Mouse (Mus musculus) heart, embryonic 15.5 days (tissue): ENCODE measurements at regions not wholly inside any gene's neighbourhood (a gene's known extent, or its start where the extent isn't known, plus 50 kb on each side); places are given as distances from the start of the nearest gene placed in this dataset.
A peak's percentile ranks its signal among the peaks of the same experiment; 100 is the strongest.

Experiments
- ATAC-seq: fragments of 200-750 bp; cut with Nextera tagmentation; replicated peaks from 2 replicates; pipeline ENCODE4 v1.8.0; 2017; ENCODE audit warnings: low read depth, moderate TSS enrichment; ENCODE audit not compliant: insufficient number of reproducible peaks, insufficient read depth, low FRiP score
- H3K27ac ChIP-seq: fragments of 300-500 bp; sonication (generic); 2 replicates; pipeline ENCODE4 v1.5.1; 2015; ENCODE audit warnings: mild to moderate bottlenecking, inconsistent platforms
- H3K27me3 ChIP-seq: fragments of 300-500 bp; sonication (generic); 2 replicates; pipeline ENCODE4 v1.6.1; 2015; ENCODE audit warnings: inconsistent platforms
- H3K36me3 ChIP-seq: fragments of 300-500 bp; sonication (generic); 2 replicates; pipeline ENCODE4 v1.6.1; 2015; ENCODE audit warnings: mild to moderate bottlenecking, inconsistent platforms
- H3K4me1 ChIP-seq: fragments of 300-500 bp; sonication (generic); replicated peaks from 2 replicates; pipeline ENCODE4 v1.6.1; 2015; ENCODE audit warnings: inconsistent platforms
- H3K4me2 ChIP-seq: fragments of 300-500 bp; sonication (generic); 2 replicates; pipeline ENCODE4 v1.6.1; 2015; ENCODE audit warnings: inconsistent platforms, mild to moderate bottlenecking, moderate library complexity
- H3K4me3 ChIP-seq: fragments of 300-500 bp; sonication (generic); 2 replicates; pipeline ENCODE4 v1.5.1; 2015; ENCODE audit warnings: mild to moderate bottlenecking, inconsistent platforms
- H3K9ac ChIP-seq: fragments of 300-500 bp; sonication (generic); 2 replicates; pipeline ENCODE4 v1.6.1; 2015; ENCODE audit warnings: mild to moderate bottlenecking, inconsistent platforms
- H3K9me3 ChIP-seq: fragments of 300-500 bp; sonication (generic); replicated peaks from 2 replicates; pipeline ENCODE4 v1.6.1; 2016; ENCODE audit warnings: inconsistent platforms
- WGBS: fragments of 180-500 bp; shearing (Covaris S2); methylation state at CpG from one replicate; pipeline ENCODE4 v1.1.7; 2015; ENCODE audit warnings: mixed read lengths; 5-methylcytosine and 5-hydroxymethylcytosine counted together

DNA sequence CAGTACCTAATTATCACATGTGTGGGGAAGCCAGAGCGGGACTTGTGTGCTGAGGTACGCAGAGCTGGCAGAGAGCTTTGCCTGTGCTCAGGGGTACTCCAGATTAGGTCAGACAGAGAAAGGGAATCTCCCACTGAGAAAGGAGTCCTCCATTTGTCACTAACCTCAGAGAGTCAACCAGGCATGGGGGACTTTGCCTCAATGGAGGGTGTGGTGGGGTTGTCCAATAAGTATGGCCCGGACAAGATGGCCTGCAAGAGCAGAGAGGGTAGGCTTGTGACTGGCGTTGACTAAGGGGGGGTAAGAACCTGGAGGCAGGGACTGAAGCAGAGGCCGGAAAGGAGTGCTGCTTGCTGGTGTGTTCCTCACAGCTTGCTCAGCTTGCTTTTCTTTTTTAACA, 62.7 kb upstream of the Tns3 start:
- Histone ChIP-seq H3K36me3 (no peaks in the 10 kb centered on the region), H3K4me3 (no peak overlapping the region), H3K27ac (no peak overlapping the region), H3K4me1 (no peaks in the 10 kb centered on the region), H3K9ac (no peak overlapping the region), H3K4me2 (no peak overlapping the region), H3K27me3 (no peaks in the 10 kb centered on the region), H3K9me3 (no peaks in the 10 kb centered on the region)
- ATAC-seq, result no peak
- WGBS, result 89% methylated on average over 5 of the region's 5 CpGs

DNA sequence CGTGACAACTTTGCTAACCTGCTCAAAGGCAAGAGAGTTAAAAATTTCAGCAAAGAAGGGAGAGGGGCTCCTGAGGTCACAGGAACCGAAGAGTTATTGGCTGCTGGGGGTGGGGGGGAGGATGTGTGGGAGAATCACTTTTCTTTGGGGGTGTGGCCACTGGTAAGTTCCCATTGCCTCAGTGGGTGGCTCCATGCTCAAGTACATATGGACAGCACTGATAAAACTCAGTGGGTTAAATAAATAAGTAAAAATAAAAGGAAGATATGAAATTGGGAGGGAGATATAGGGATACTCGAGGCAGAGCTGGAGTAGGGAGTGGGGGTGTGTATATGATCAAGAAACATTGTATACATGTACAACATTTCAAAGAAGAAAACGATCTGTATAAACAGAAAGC, 61.2 kb upstream of the Tns3 start:
- Histone ChIP-seq H3K36me3 (no peaks in the 10 kb centered on the region), H3K27me3 (no peaks in the 10 kb centered on the region), H3K27ac (no peak overlapping the region), H3K9me3 (no peaks in the 10 kb centered on the region), H3K9ac (no peak overlapping the region), H3K4me1 (no peaks in the 10 kb centered on the region), H3K4me2 (no peak overlapping the region), H3K4me3 (no peak overlapping the region)
- no peak for ATAC-seq
- 63% methylated on average over 4 of the region's 4 CpGs for WGBS

DNA sequence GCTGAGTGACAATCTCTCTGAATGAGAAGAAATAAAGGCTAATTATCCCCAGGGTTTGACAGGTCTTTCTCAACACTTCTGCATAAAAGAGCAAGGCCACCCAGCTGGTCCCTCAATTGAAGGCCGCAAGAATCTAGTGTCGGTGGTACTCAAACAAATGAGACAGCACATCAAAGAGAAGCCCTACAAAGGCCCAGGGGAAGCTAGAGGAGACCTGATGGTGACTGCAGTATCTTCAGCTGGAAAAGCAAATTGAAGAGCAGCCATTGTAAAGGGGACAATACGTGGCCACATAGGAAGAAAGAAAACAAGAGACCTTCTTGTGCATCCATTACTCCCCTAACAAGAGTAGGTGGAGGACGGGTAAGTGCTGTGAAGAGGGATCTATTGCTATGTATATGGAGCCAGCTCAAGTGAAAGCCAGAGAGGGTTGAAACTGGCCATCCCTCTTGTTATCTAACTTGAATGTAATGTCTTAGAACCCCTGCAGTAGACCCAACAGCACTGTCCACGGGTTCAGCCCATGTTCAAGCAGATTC, 58.8 kb upstream of the Tns3 start:
- WGBS, result 46% methylated on average over 5 of the region's 5 CpGs
- no peak for ATAC-seq
- no peak overlapping the region for H3K4me3 ChIP-seq

DNA sequence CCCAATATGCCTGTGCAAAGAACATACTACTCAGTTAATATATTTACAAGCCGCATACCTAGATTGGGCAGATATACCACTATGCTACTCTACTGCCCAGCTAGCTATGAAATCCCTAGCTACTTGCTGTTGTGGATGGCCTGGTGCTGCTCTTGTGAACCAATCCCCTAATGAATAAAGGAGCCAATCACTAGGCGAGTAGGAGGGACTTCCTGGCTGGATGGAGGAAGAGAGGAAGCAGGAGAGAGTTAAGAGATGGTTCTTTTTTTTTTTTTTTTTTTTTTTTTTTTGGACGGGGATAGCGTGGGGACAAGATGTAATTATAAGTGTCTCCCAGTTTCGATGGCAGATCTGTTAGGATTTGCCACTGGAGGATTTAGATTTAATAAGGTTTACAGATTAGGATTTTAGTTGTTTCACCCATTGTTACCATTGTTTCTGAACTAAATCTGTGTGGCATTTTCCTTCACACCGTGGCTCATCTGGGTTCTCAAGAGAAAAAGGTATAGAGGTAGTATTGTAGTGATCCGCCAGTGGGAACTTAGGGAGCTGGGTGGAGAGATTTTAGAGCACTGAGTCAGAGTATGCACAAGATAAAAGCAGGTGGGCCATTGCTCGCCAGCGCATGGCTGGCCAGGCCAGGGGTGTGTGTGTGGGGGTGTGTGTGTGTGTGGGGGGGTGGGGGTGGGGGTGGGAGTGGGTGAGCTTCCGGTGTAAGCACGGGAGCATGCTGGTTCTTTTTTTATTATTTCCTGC, 55.1 kb upstream of the Tns3 start:
- WGBS, result 78% methylated on average over 11 of the region's 11 CpGs
- no peak overlapping the region for H3K4me3 ChIP-seq
- H3K36me3 ChIP-seq, result no peaks in the 10 kb centered on the region
- H3K9ac ChIP-seq, result no peak overlapping the region
- no peak overlapping the region for H3K4me2 ChIP-seq
- no peaks in the 10 kb centered on the region for H3K27me3 ChIP-seq
- no peak for ATAC-seq
- H3K4me1 ChIP-seq, result peaks cover 10% of the 10 kb centered on the region; the same call in 1 of the 2 replicates
- H3K27ac ChIP-seq, result no peak overlapping the region
- no peaks in the 10 kb centered on the region for H3K9me3 ChIP-seq

More for the DNA sequence above, 58.8 kb upstream of the Tns3 start:
- no peak overlapping the region for H3K9ac ChIP-seq
- no peak overlapping the region for H3K4me2 ChIP-seq
- no peaks in the 10 kb centered on the region for H3K4me1 ChIP-seq
- no peak overlapping the region for H3K27ac ChIP-seq
- H3K27me3 ChIP-seq, result no peaks in the 10 kb centered on the region
- H3K9me3 ChIP-seq, result no peaks in the 10 kb centered on the region
- no peaks in the 10 kb centered on the region for H3K36me3 ChIP-seq

DNA sequence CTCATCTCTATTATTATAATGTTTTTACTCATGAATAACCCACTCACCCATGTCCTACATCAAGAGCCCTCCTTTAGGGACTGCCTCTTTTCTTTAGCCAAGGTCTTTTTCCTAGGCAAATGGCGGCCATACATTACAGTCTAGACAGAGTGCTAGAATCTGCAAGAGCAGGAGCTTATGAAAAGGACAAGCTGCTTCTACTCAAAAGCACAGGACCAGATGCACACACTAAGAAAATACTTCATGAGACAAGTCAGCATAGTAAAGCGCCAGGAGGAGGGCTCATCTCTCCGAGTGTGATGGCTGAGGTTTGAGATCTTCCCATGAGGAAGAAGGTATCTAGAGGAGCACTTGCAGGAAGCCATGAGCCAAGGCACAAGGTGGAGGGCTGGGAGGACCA, 53.4 kb upstream of the Tns3 start:
- Histone ChIP-seq H3K36me3 (no peaks in the 10 kb centered on the region), H3K27ac (no peak overlapping the region), H3K4me1 (peaks cover 10% of the 10 kb centered on the region; the same call in 1 of the 2 replicates), H3K9ac (no peak overlapping the region), H3K4me2 (no peak overlapping the region), H3K4me3 (no peak overlapping the region), H3K27me3 (no peaks in the 10 kb centered on the region), H3K9me3 (no peaks in the 10 kb centered on the region)
- ATAC-seq, result no peak
- 90% methylated on average over 3 of the region's 3 CpGs for WGBS

DNA sequence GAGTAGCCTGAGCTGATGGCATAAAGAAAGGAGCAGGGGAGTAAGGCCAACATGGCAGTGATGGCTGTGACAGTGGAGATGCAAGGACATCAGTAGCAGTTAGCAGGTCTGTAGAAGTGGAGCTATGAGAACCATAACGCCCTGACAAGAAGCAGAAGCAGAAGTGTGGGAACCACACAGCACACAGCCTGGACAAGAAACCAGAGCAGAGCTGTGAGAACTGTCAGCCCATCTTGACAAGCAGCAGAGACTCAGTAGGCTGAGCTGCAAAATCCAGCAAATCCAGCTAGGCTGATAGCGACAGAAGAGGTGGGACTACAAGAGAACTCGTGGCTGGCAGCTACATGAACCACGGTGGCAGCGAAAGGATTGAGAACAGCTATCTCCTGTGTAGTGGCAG, 52.5 kb upstream of the Tns3 start:
- Histone ChIP-seq H3K27me3 (no peaks in the 10 kb centered on the region), H3K4me1 (peaks cover 10% of the 10 kb centered on the region; the same call in 1 of the 2 replicates), H3K9ac (no peak overlapping the region), H3K27ac (peak overlapping the region; percentile 10; the same call in 1 of the 2 replicates), H3K4me2 (no peak overlapping the region), H3K9me3 (no peaks in the 10 kb centered on the region), H3K36me3 (no peaks in the 10 kb centered on the region), H3K4me3 (no peak overlapping the region)
- 18% methylated on average over 5 of the region's 5 CpGs for WGBS
- no peak for ATAC-seq

DNA sequence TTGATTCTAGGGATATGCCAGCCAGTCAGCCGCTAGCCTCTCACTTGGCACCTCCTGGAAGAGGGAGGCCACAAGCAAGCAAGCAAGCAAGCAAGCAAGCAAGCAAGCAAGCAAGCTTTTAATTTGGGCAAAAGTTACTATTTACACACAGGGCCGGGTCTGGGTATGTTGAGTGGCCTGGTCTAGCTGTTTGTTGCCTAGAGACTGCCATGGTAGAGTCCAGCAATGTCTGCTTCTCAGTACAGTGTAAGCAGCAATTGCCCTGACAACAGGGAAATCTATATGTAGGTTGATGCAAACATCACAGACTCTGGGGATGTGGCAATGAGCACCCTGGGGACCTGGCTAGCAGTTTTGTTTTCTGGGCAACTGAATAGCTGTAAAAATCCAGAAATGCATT, 51.4 kb upstream of the Tns3 start:
- 67% methylated on average over 2 of the region's 2 CpGs for WGBS
- Histone ChIP-seq H3K4me1 (peaks cover 10% of the 10 kb centered on the region; the same call in 1 of the 2 replicates), H3K36me3 (no peaks in the 10 kb centered on the region), H3K27ac (no peak overlapping the region), H3K4me2 (no peak overlapping the region), H3K9me3 (no peaks in the 10 kb centered on the region), H3K4me3 (no peak overlapping the region), H3K27me3 (no peaks in the 10 kb centered on the region), H3K9ac (no peak overlapping the region)
- ATAC-seq, result no peak
